ENCODE assay signal across 27 mouse cellular contexts in genomic region chr13:41899281-41899680, GRCm38 (mm10). TPM values are rescaled to one million over a fixed set of nuclear protein-coding genes. Genes with fewer than 3 reads are reported as not detected.
"Had no signal": no experiment of that assay in that cellular context is flagged by ENCODE, and none has a peak within 500 bp of the region (broad histone marks: within the 10 kb centered on the region; RNA-seq: fewer than 3 reads in every experiment).

No protein-coding gene starts in this region.

- DNase-seq: gastrocnemius, adult 2 months; gastrocnemius, postnatal 10 days; gastrocnemius, postnatal 25 days; heart, adult 2 months; heart, postnatal 10 days; heart, postnatal 4 days; kidney, adult 18-20 months; kidney, adult 9 months; kidney, postnatal 10 days; kidney, postnatal 25 days; liver had no signal

- ATAC-seq: inflammation-experienced regulatory T-cells, adult 6 months; intestine, embryonic 15.5 days; intestine, postnatal 0 days had no signal

- H3K27me3 ChIP-seq: hindbrain, embryonic 12.5 days; hindbrain, embryonic 15.5 days; intestine, embryonic 15.5 days; kidney, embryonic 15.5 days; limb, embryonic 12.5 days had no signal

- H3K9ac ChIP-seq: hindbrain, embryonic 12.5 days; hindbrain, embryonic 15.5 days; intestine, embryonic 15.5 days; kidney, embryonic 15.5 days; limb, embryonic 12.5 days had no signal

- H3K36me3 ChIP-seq: hindbrain, embryonic 10.5 days; hindbrain, embryonic 12.5 days; hindbrain, embryonic 15.5 days; intestine, embryonic 15.5 days; kidney, embryonic 15.5 days; limb, embryonic 10.5 days; limb, embryonic 12.5 days had no signal

- H3K4me3 ChIP-seq: gastrocnemius, adult 2 months; heart, adult 2 months; hindbrain, embryonic 10.5 days; hindbrain, embryonic 12.5 days; hindbrain, embryonic 15.5 days; intestine, embryonic 15.5 days; kidney, embryonic 15.5 days; layer of hippocampus, adult 2 months; left cerebral cortex, adult 2 months; limb, embryonic 10.5 days; limb, embryonic 12.5 days had no signal

- H3K27ac ChIP-seq: gastrocnemius, adult 2 months; heart, adult 2 months; hindbrain, embryonic 10.5 days; hindbrain, embryonic 12.5 days; hindbrain, embryonic 15.5 days; intestine, embryonic 15.5 days; kidney, embryonic 15.5 days; layer of hippocampus, adult 2 months; left cerebral cortex, adult 2 months; limb, embryonic 10.5 days; limb, embryonic 12.5 days had no signal

- H3K9me3 ChIP-seq: hindbrain, embryonic 10.5 days; hindbrain, embryonic 12.5 days; hindbrain, embryonic 15.5 days; intestine, embryonic 15.5 days; kidney, embryonic 15.5 days; limb, embryonic 10.5 days; limb, embryonic 12.5 days had no signal

- H3K4me2 ChIP-seq: heart, embryonic 11.5 days; hindbrain, embryonic 12.5 days; hindbrain, embryonic 15.5 days; intestine, embryonic 15.5 days; kidney, embryonic 15.5 days; limb, embryonic 12.5 days; liver, embryonic 11.5 days had no signal

- H3K4me1 ChIP-seq: hindbrain, embryonic 10.5 days; hindbrain, embryonic 12.5 days; hindbrain, embryonic 15.5 days; intestine, embryonic 15.5 days; kidney, embryonic 15.5 days; limb, embryonic 10.5 days; limb, embryonic 12.5 days had no signal

RNA-seq across cellular contexts. Expression of gene Adtrp, which starts 51.8 kb away (rescaled TPM):
- total RNA-seq: gastrocnemius, adult 2 months; gastrocnemius, postnatal 10 days; granulocyte monocyte progenitor cell, adult 5-6 weeks; layer of hippocampus, adult 2 months; left cerebral cortex, adult 2 months had no signal
- polyA plus RNA-seq: heart, embryonic 11.5 days; heart, embryonic 14.5 days; heart, embryonic 16.5 days; hindbrain, embryonic 10.5 days; inflammation-experienced regulatory T-cells, adult 6 months; limb, embryonic 10.5 days had no signal
